Comparison of ENCODE assay signal across 16 mouse cellular contexts in genomic region chr11:88564363-88564762, GRCm38 (mm10).
DNase-seq lines count a peak whose midpoint lies in the region; ATAC-seq lines count a peak whose summit lies in the region.
"Had no signal": no experiment of that assay in that cellular context is flagged by ENCODE, and none has a peak within 500 bp of the region (broad histone marks: within the 10 kb centered on the region; RNA-seq: fewer than 3 reads in every experiment).

No protein-coding gene starts in this region.

- intact Hi-C loops in heart, postnatal 10 days (cut with DNase I): no loop called here

- peaks cover 52% of the 10 kb centered on the region for H3K4me1 ChIP-seq in heart, embryonic 15.5 days (replicated peaks)
- H3K4me1 ChIP-seq in midbrain, embryonic 11.5 days (ENCODE audit: control insufficient read depth, insufficient read depth, low read length): peaks cover 73% of the 10 kb centered on the region

- H3K36me3 ChIP-seq in heart, embryonic 15.5 days: no peaks in the 10 kb centered on the region
- H3K36me3 ChIP-seq in midbrain, embryonic 11.5 days (ENCODE audit: control insufficient read depth, insufficient read depth, low read length): peaks cover 2% of the 10 kb centered on the region; the same call in 1 of the 2 replicates
- H3K36me3 ChIP-seq: lung, embryonic 15.5 days had no signal

- no peaks in the 10 kb centered on the region for H3K27me3 ChIP-seq in heart, embryonic 15.5 days
- no peaks in the 10 kb centered on the region for H3K27me3 ChIP-seq in midbrain, embryonic 11.5 days (ENCODE audit: control insufficient read depth, insufficient read depth, low read length)
- H3K27me3 ChIP-seq: embryonic facial prominence, embryonic 13.5 days; lung, embryonic 15.5 days; Patski had no signal

- H3K9me3 ChIP-seq in heart, embryonic 15.5 days (replicated peaks): no peaks in the 10 kb centered on the region
- no peaks in the 10 kb centered on the region for H3K9me3 ChIP-seq in midbrain, embryonic 11.5 days (ENCODE audit: control insufficient read depth, low read length)
- H3K9me3 ChIP-seq: embryonic facial prominence, embryonic 13.5 days; lung, embryonic 15.5 days had no signal

- H3K4me3 ChIP-seq in heart, embryonic 15.5 days: no peak overlapping the region
- no peak overlapping the region for H3K4me3 ChIP-seq in midbrain, embryonic 11.5 days (ENCODE audit: low read depth, low read length)
- H3K4me3 ChIP-seq: embryonic facial prominence, embryonic 13.5 days; lung, embryonic 15.5 days had no signal

- ATAC-seq in heart, embryonic 15.5 days (replicated peaks; ENCODE audit: insufficient number of reproducible peaks, insufficient read depth, low FRiP score, low read depth): no peak
- ATAC-seq in midbrain, embryonic 11.5 days (ENCODE audit: low FRiP score): no peak
- ATAC-seq: intestine, postnatal 0 days; Patski had no signal

- peak; percentile 55 to 61 for DNase-seq in cerebellum, postnatal 10 days
- no peak for DNase-seq in cerebellum, adult 8-10 months
- DNase-seq in heart, postnatal 10 days: no peak
- DNase-seq in ES-CJ7 (ENCODE audit: low read depth, low spot score): peak; percentile 37
- DNase-seq in midbrain, embryonic 11.5 days (ENCODE audit: low spot score, missing footprints): peak; percentile 88
- no peak for DNase-seq in ovary, postnatal 10 days (ENCODE audit: low spot score)
- DNase-seq in right cerebral cortex, postnatal 14 days: no peak
- DNase-seq: heart, postnatal 36 days; kidney, postnatal 10 days; thymus, postnatal 36 days had no signal

- H3K4me2 ChIP-seq in heart, embryonic 15.5 days: no peak overlapping the region
- H3K4me2 ChIP-seq in midbrain, embryonic 11.5 days: no peak overlapping the region
- H3K4me2 ChIP-seq: embryonic facial prominence, embryonic 13.5 days; liver, embryonic 11.5 days; lung, embryonic 15.5 days had no signal

- H3K27ac ChIP-seq in heart, embryonic 15.5 days: peak overlapping the region; percentile 25; the same call in 1 of the 2 replicates
- H3K27ac ChIP-seq in midbrain, embryonic 11.5 days (ENCODE audit: low read depth, low read length): peak overlapping the region; percentile 20; the same call in 1 of the 2 replicates
- H3K27ac ChIP-seq: embryonic facial prominence, embryonic 13.5 days; lung, embryonic 15.5 days had no signal

- H3K9ac ChIP-seq in heart, embryonic 15.5 days: no peak overlapping the region
- no peak overlapping the region for H3K9ac ChIP-seq in midbrain, embryonic 11.5 days (ENCODE audit: low read length)
- H3K9ac ChIP-seq: embryonic facial prominence, embryonic 13.5 days; lung, embryonic 15.5 days had no signal

- 61% methylated on average over 5 of the region's 5 CpGs for WGBS in heart, embryonic 15.5 days
- 52% methylated on average over 5 of the region's 5 CpGs for WGBS in midbrain, embryonic 11.5 days

Comparison
In these comparisons a context has a peak if more than half of its experiments do, and no peak if none do; other contexts are left out.
1. DNase-seq: peak in cerebellum, postnatal 10 days (2 of 2), ES-CJ7 (single experiment) and midbrain, embryonic 11.5 days (single experiment); none in cerebellum, adult 8-10 months (single experiment), heart, postnatal 10 days (0 of 2), ovary, postnatal 10 days (single experiment) and right cerebral cortex, postnatal 14 days (single experiment).